Mouse (Mus musculus): Measurements from ENCODE around the gene Slc51b. TPM values are rescaled to one million over a fixed set of nuclear protein-coding genes. Genes with fewer than 3 reads are reported as not detected.

Slc51b gene
- total and polyA plus RNA-seq, 2 experiments from 2014 or later: not detected

DNA sequence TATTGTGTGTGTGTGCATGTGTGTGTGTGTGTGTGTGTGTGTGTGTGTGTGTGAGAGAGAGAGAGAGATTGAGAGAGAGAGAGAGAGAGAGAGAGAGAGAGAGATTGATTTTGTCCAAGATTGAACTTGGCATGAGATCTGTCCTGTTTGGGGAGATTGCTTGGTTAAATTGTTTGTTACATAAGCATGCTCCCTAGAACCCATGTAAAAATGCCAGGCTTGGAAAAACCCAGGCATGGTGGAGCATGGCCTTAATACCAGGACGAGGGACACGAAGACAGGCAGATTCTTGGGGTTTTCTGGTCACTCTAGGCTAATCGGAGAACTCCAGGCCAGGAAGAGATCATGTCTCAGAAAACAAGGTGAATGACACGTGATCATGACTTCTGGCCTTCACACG lies 5.2 kb upstream of the Slc51b start:
- WGBS: 82% methylated on average over 5 of the region's 5 CpGs
- Histone ChIP-seq H3K36me3 (replicated peaks; ENCODE audit: control insufficient read depth, insufficient read depth, low read length) (no peaks in the 10 kb centered on the region), H3K9me3 (replicated peaks; ENCODE audit: control insufficient read depth, low read length) (no peaks in the 10 kb centered on the region), H3K4me3 (ENCODE audit: low read depth, low read length) (no peak overlapping the region), H3K4me1 (ENCODE audit: control insufficient read depth, insufficient read depth) (no peaks in the 10 kb centered on the region), H3K27me3 (ENCODE audit: control insufficient read depth, insufficient read depth, low read length) (no peaks in the 10 kb centered on the region), H3K9ac (replicated peaks; ENCODE audit: low read depth, low read length) (no peak overlapping the region), H3K4me2 (ENCODE audit: low read depth, low read length) (no peak overlapping the region), H3K27ac (ENCODE audit: low read depth) (no peak overlapping the region)
- TF ChIP-seq CTCF (IDR thresholded peaks at IDR 0.05; ENCODE audit: low read depth) (no peak), EP300 (IDR thresholded peaks at IDR 0.05; ENCODE audit: low read depth) (no peak)
- ATAC-seq (ENCODE audit: insufficient read depth, low read depth) (no peak), DNase-seq (ENCODE audit: low spot score) (no peak)

DNA sequence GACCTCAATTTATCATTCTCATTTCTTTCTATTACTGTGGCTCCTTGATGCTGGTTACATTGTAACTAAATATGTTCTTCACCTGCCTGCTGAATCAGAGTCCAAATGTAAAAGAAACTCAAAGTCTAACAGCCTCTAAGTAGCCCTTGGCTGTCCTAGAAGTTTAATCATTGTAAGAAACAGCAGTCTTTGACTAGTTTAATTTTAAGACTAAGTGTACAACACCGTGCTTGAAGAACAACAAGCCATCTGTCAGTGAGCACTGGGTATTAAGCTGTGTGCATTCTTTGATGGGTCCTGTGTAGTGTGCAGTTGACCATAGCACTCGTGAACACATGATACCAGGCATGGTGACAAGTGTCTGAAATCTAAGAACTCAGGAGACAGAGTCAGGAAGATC lies 4.8 kb upstream of the Slc51b start:
- H3K4me1 ChIP-seq (ENCODE audit: control insufficient read depth, insufficient read depth): no peaks in the 10 kb centered on the region
- ATAC-seq (ENCODE audit: insufficient read depth, low read depth) (no peak), DNase-seq (ENCODE audit: low spot score) (no peak)
- no peak overlapping the region for H3K27ac ChIP-seq (ENCODE audit: low read depth)
- no peaks in the 10 kb centered on the region for H3K27me3 ChIP-seq (ENCODE audit: control insufficient read depth, insufficient read depth, low read length)
- H3K4me3 ChIP-seq (ENCODE audit: low read depth, low read length): no peak overlapping the region
- H3K9me3 ChIP-seq (replicated peaks; ENCODE audit: control insufficient read depth, low read length): no peaks in the 10 kb centered on the region
- no peak overlapping the region for H3K4me2 ChIP-seq (ENCODE audit: low read depth, low read length)
- H3K9ac ChIP-seq (replicated peaks; ENCODE audit: low read depth, low read length): no peak overlapping the region
- WGBS: 69% methylated on average over 2 of the region's 2 CpGs
- TF ChIP-seq EP300 (IDR thresholded peaks at IDR 0.05; ENCODE audit: low read depth) (no peak), CTCF (IDR thresholded peaks at IDR 0.05; ENCODE audit: low read depth) (no peak)
- H3K36me3 ChIP-seq (replicated peaks; ENCODE audit: control insufficient read depth, insufficient read depth, low read length): no peaks in the 10 kb centered on the region

GRCm38 (mm10) chr9:65424393-65424792 lies 1.6 kb upstream of the Slc51b start:
- Histone ChIP-seq H3K36me3 (replicated peaks; ENCODE audit: control insufficient read depth, insufficient read depth, low read length) (no peaks in the 10 kb centered on the region), H3K27ac (ENCODE audit: low read depth) (no peak overlapping the region), H3K9me3 (replicated peaks; ENCODE audit: control insufficient read depth, low read length) (no peaks in the 10 kb centered on the region), H3K4me3 (ENCODE audit: low read depth, low read length) (no peak overlapping the region), H3K27me3 (ENCODE audit: control insufficient read depth, insufficient read depth, low read length) (no peaks in the 10 kb centered on the region), H3K4me1 (ENCODE audit: control insufficient read depth, insufficient read depth) (no peaks in the 10 kb centered on the region), H3K4me2 (ENCODE audit: low read depth, low read length) (no peak overlapping the region), H3K9ac (replicated peaks; ENCODE audit: low read depth, low read length) (no peak overlapping the region)
- TF ChIP-seq EP300 (IDR thresholded peaks at IDR 0.05; ENCODE audit: low read depth): no peak
- no peak for TF ChIP-seq CTCF (IDR thresholded peaks at IDR 0.05; ENCODE audit: low read depth)
- 12% methylated on average over 3 of the region's 3 CpGs for WGBS
- DNase-seq (ENCODE audit: low spot score) (no peak), ATAC-seq (ENCODE audit: insufficient read depth, low read depth) (no peak)

DNA sequence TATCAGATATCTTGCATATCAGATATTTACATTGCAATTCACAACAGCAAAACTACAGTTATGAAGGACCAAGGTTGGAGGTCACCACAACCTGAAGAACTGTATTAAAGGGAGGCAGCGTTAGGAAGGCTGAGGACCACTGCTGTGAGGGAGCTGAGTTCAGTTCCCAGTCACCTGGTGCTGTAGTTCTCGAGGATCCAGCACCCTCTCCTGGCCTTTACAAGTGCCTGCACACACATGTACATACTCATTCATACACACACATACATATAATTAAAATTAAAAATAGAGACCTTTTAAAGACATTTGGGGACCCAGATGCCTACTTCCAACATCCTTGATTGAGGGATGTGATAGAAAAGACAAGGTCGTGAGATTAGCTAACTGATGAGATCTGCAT lies 3.1 kb downstream of the Slc51b start:
- ATAC-seq (ENCODE audit: insufficient read depth, low read depth): no peak
- Histone ChIP-seq H3K4me1 (ENCODE audit: control insufficient read depth, insufficient read depth) (no peaks in the 10 kb centered on the region), H3K27ac (ENCODE audit: low read depth) (no peak overlapping the region), H3K4me2 (ENCODE audit: low read depth, low read length) (no peak overlapping the region), H3K27me3 (ENCODE audit: control insufficient read depth, insufficient read depth, low read length) (no peaks in the 10 kb centered on the region), H3K4me3 (ENCODE audit: low read depth, low read length) (no peak overlapping the region), H3K36me3 (replicated peaks; ENCODE audit: control insufficient read depth, insufficient read depth, low read length) (no peaks in the 10 kb centered on the region), H3K9ac (replicated peaks; ENCODE audit: low read depth, low read length) (no peak overlapping the region), H3K9me3 (replicated peaks; ENCODE audit: control insufficient read depth, low read length) (no peaks in the 10 kb centered on the region)
- 64% methylated on average over 3 of the region's 3 CpGs for WGBS
- TF ChIP-seq EP300 (IDR thresholded peaks at IDR 0.05; ENCODE audit: low read depth) (no peak), CTCF (IDR thresholded peaks at IDR 0.05; ENCODE audit: low read depth) (no peak)
- DNase-seq (ENCODE audit: low spot score): no peak

DNA sequence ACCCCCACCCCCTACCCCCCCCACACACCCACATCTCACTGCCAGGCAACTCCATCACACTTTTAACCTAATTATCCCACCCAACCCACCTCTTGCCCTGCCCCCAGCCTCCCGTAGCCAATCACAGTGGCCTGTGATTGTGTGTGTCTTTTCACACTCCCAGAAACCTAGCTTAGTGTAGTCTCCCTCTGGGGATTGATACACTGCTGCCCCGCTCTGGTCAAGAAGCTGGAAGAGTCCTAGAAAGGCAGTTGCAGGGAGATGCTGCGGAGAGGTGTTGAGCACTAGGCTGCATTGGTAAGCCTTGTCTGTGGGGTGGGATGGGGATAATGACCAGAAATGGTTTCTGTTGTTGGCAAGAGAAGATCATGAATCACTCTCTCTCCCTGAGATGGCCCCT lies 5.0 kb downstream of the Slc51b start:
- TF ChIP-seq EP300 (IDR thresholded peaks at IDR 0.05; ENCODE audit: low read depth) (no peak), CTCF (IDR thresholded peaks at IDR 0.05; ENCODE audit: low read depth) (peak; percentile 35)
- Histone ChIP-seq H3K4me1 (ENCODE audit: control insufficient read depth, insufficient read depth) (no peaks in the 10 kb centered on the region), H3K36me3 (replicated peaks; ENCODE audit: control insufficient read depth, insufficient read depth, low read length) (no peaks in the 10 kb centered on the region), H3K9ac (replicated peaks; ENCODE audit: low read depth, low read length) (no peak overlapping the region), H3K27ac (ENCODE audit: low read depth) (no peak overlapping the region), H3K27me3 (ENCODE audit: control insufficient read depth, insufficient read depth, low read length) (no peaks in the 10 kb centered on the region), H3K4me2 (ENCODE audit: low read depth, low read length) (no peak overlapping the region), H3K9me3 (replicated peaks; ENCODE audit: control insufficient read depth, low read length) (no peaks in the 10 kb centered on the region), H3K4me3 (ENCODE audit: low read depth, low read length) (no peak overlapping the region)
- DNase-seq (ENCODE audit: low spot score) (no peak), ATAC-seq (ENCODE audit: insufficient read depth, low read depth) (peak; percentile 55; the same call in 1 of the 2 replicates)
- WGBS: 36% methylated on average over 3 of the region's 3 CpGs

DNA sequence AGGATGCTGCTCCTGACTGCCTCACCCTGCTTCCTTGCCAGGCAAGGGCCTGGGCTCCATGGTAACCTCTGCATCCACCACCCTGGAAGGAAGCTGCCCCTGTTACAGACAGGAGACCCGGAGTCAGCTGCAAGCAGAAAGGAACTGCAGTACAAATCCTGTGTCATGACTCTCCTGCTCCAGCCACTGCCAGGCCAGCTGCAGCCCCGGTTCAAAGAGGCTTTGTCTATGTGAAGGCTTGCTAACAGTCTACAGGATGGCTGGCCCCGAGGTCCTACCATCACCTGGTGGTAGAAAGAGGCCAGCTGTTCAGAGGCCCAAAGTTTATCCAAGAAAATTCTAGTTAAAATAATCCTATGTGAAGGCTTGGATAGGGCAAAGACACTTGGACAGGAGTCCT lies 11.4 kb downstream of the Slc51b start:
- no peaks in the 10 kb centered on the region for H3K36me3 ChIP-seq (replicated peaks; ENCODE audit: control insufficient read depth, insufficient read depth, low read length)
- H3K9ac ChIP-seq (replicated peaks; ENCODE audit: low read depth, low read length): no peak overlapping the region
- no peaks in the 10 kb centered on the region for H3K9me3 ChIP-seq (replicated peaks; ENCODE audit: control insufficient read depth, low read length)
- H3K4me2 ChIP-seq (ENCODE audit: low read depth, low read length): no peak overlapping the region
- 62% methylated on average over 3 of the region's 3 CpGs for WGBS
- DNase-seq (ENCODE audit: low spot score) (no peak), ATAC-seq (ENCODE audit: insufficient read depth, low read depth) (no peak)
- no peak overlapping the region for H3K4me3 ChIP-seq (ENCODE audit: low read depth, low read length)
- no peaks in the 10 kb centered on the region for H3K27me3 ChIP-seq (ENCODE audit: control insufficient read depth, insufficient read depth, low read length)
- H3K4me1 ChIP-seq (ENCODE audit: control insufficient read depth, insufficient read depth): no peaks in the 10 kb centered on the region
- no peak for TF ChIP-seq CTCF (IDR thresholded peaks at IDR 0.05; ENCODE audit: low read depth)
- no peak for TF ChIP-seq EP300 (IDR thresholded peaks at IDR 0.05; ENCODE audit: low read depth)
- no peak overlapping the region for H3K27ac ChIP-seq (ENCODE audit: low read depth)

All from heart, postnatal 0 days (tissue).